In genomic region chr6:131466838-131467237, GRCm38 (mm10) we compare ENCODE assay signal across 12 mouse cellular contexts. TPM values are rescaled to one million over a fixed set of nuclear protein-coding genes. Genes with fewer than 3 reads are reported as not detected.
DNase-seq lines count a peak whose midpoint lies in the region; TF ChIP-seq lines count a peak whose summit lies in the region.
"Had no signal": no experiment of that assay in that cellular context is flagged by ENCODE, and none has a peak within 500 bp of the region (broad histone marks: within the 10 kb centered on the region; RNA-seq: fewer than 3 reads in every experiment).

No protein-coding gene starts in this region.

- no peaks in the 10 kb centered on the region for H3K9me3 ChIP-seq in E14TG2a.4 (ENCODE audit: low read length)
- H3K9me3 ChIP-seq: embryonic facial prominence, embryonic 15.5 days had no signal

- DNase-seq in kidney, adult 2 months, result peak; percentile 4
- DNase-seq in kidney, postnatal 14 days, result no peak
- peak; percentile 10 for DNase-seq in R1 (ENCODE audit: low read depth, low spot score)
- peak; percentile 33 for DNase-seq in induced T-regulatory cell, adult 2 months (ENCODE audit: low read depth)
- no peak for DNase-seq in kidney, postnatal 4 days
- DNase-seq in cerebellum, postnatal 36 days, result no peak
- DNase-seq: adrenal gland, adult 2 months had no signal

- no peaks in the 10 kb centered on the region for H3K4me1 ChIP-seq in kidney, adult 2 months (ENCODE audit: control insufficient read depth, insufficient read depth, low read length)
- H3K4me1 ChIP-seq in E14TG2a.4 (replicated peaks; ENCODE audit: low read depth, low read length), result no peaks in the 10 kb centered on the region
- H3K4me1 ChIP-seq: embryonic facial prominence, embryonic 15.5 days had no signal

- no peaks in the 10 kb centered on the region for H3K27me3 ChIP-seq in kidney, adult 2 months (replicated peaks; ENCODE audit: control insufficient read depth, insufficient read depth, low read length)
- H3K27me3 ChIP-seq in E14TG2a.4 (ENCODE audit: insufficient read depth, low read length), result no peaks in the 10 kb centered on the region
- H3K27me3 ChIP-seq: embryonic facial prominence, embryonic 15.5 days had no signal

- TF ChIP-seq POLR2A in kidney, adult 2 months (IDR thresholded peaks at IDR 0.05; ENCODE audit: low read depth, low read length), result no peak

- no peak overlapping the region for H3K4me3 ChIP-seq in kidney, adult 2 months (ENCODE audit: insufficient read depth, low read depth, low read length)
- H3K4me3 ChIP-seq in E14TG2a.4 (replicated peaks; ENCODE audit: low read length), result no peak overlapping the region
- H3K4me3 ChIP-seq: embryonic facial prominence, embryonic 15.5 days had no signal

- H3K36me3 ChIP-seq in kidney, adult 2 months (ENCODE audit: control insufficient read depth, insufficient read depth, low read length), result no peaks in the 10 kb centered on the region
- H3K36me3 ChIP-seq in E14TG2a.4 (ENCODE audit: insufficient read depth, low read length), result no peaks in the 10 kb centered on the region
- H3K36me3 ChIP-seq: embryonic facial prominence, embryonic 15.5 days had no signal

- H3K27ac ChIP-seq in kidney, adult 2 months (ENCODE audit: insufficient read depth, low read depth, low read length), result no peak overlapping the region
- H3K27ac ChIP-seq: embryonic facial prominence, embryonic 15.5 days had no signal

- TF ChIP-seq CTCF in kidney, adult 2 months (conservative IDR thresholded peaks at IDR 0.05; ENCODE audit: insufficient read depth, insufficient read length, low read depth, low read length), result no peak
- peak; percentile 19 for TF ChIP-seq CTCF in E14TG2a.4 (conservative IDR thresholded peaks at IDR 0.05; ENCODE audit: low read length)

RNA-seq across cellular contexts. Expression of gene 5430401F13Rik, which starts 19.4 kb away (rescaled TPM):
- polyA plus RNA-seq in kidney, adult 2 months (2012; rRNA removed), result not detected in 2 replicates
- polyA plus RNA-seq: adrenal gland, adult 2 months; heart, embryonic 14.5 days; lung, embryonic 16.5 days; thymus, postnatal 0 days had no signal

RNA-seq across cellular contexts. Expression of gene Gm6619, which starts 19.4 kb away (rescaled TPM):
- not detected in 2 replicates for polyA plus RNA-seq in kidney, adult 2 months (2012; rRNA removed)
- polyA plus RNA-seq: adrenal gland, adult 2 months; heart, embryonic 14.5 days; lung, embryonic 16.5 days had no signal

Comparison
In these comparisons a context has a peak if more than half of its experiments do, and no peak if none do; other contexts are left out.
1. DNase-seq: peak in kidney, adult 2 months (single experiment), R1 (single experiment) and induced T-regulatory cell, adult 2 months (single experiment); none in kidney, postnatal 14 days (single experiment), kidney, postnatal 4 days (0 of 2) and cerebellum, postnatal 36 days (0 of 2).